Mouse (Mus musculus) cerebellum, adult 9-11 months (tissue): ENCODE results near the gene Dock11.

Source experiments
- DNase-seq: peaks from one replicate; pipeline ENCODE4 v3.0.0; 2022

Gene Dock11

GRCm38 (mm10) chrX:35888087-35888895 is at the start of gene Dock11:
Dock11 (plus strand) TSS chrX:35888832.
- DNase-seq, result peak; percentile 59

GRCm38 (mm10) chrX:35879703-35880102 is 8.9 kb upstream of the Dock11 start:
- no peak for DNase-seq

GRCm38 (mm10) chrX:35888945-35889799 is 540 bp downstream of the Dock11 start:
- peak; percentile 14 for DNase-seq

GRCm38 (mm10) chrX:35889800-35890106 is 1.1 kb downstream of the Dock11 start:
- DNase-seq, result peak; percentile 8

GRCm38 (mm10) chrX:35891534-35892125 is 3.0 kb downstream of the Dock11 start:
- DNase-seq, result no peak

GRCm38 (mm10) chrX:35892377-35892776 is 3.7 kb downstream of the Dock11 start:
- DNase-seq, result no peak

GRCm38 (mm10) chrX:35897648-35898500 is 9.2 kb downstream of the Dock11 start:
- no peak for DNase-seq

GRCm38 (mm10) chrX:35898501-35898766 is 9.8 kb downstream of the Dock11 start:
- no peak for DNase-seq

- no peak for DNase-seq
These were observed 15.7 kb downstream of the Dock11 start for GRCm38 (mm10) chrX:35904352-35904751.

GRCm38 (mm10) chrX:35906696-35907330 is 18.2 kb downstream of the Dock11 start:
- no peak for DNase-seq

GRCm38 (mm10) chrX:35919558-35919957 is 30.9 kb downstream of the Dock11 start:
- DNase-seq, result no peak

- no peak for DNase-seq
These were observed 31.5 kb downstream of the Dock11 start for GRCm38 (mm10) chrX:35920096-35920607.

- DNase-seq, result no peak
These were observed 33.3 kb downstream of the Dock11 start for GRCm38 (mm10) chrX:35921922-35922321.

GRCm38 (mm10) chrX:35924705-35925264 is 36.2 kb downstream of the Dock11 start:
- DNase-seq, result no peak

- no peak for DNase-seq
These were observed 41.7 kb downstream of the Dock11 start for GRCm38 (mm10) chrX:35930094-35930933.

GRCm38 (mm10) chrX:35930934-35931406 is 42.3 kb downstream of the Dock11 start:
- no peak for DNase-seq

GRCm38 (mm10) chrX:35931945-35932344 is 43.3 kb downstream of the Dock11 start:
- no peak for DNase-seq

- DNase-seq, result no peak
These were observed 44.3 kb downstream of the Dock11 start for GRCm38 (mm10) chrX:35932952-35933351.

GRCm38 (mm10) chrX:35938112-35938511 is 49.5 kb downstream of the Dock11 start:
- no peak for DNase-seq

GRCm38 (mm10) chrX:35946394-35946793 is 57.8 kb downstream of the Dock11 start:
- no peak for DNase-seq

GRCm38 (mm10) chrX:35950135-35950534 is 61.5 kb downstream of the Dock11 start:
- no peak for DNase-seq
